Comparison of ENCODE assay signal across 7 mouse cellular contexts in the genomic region with DNA sequence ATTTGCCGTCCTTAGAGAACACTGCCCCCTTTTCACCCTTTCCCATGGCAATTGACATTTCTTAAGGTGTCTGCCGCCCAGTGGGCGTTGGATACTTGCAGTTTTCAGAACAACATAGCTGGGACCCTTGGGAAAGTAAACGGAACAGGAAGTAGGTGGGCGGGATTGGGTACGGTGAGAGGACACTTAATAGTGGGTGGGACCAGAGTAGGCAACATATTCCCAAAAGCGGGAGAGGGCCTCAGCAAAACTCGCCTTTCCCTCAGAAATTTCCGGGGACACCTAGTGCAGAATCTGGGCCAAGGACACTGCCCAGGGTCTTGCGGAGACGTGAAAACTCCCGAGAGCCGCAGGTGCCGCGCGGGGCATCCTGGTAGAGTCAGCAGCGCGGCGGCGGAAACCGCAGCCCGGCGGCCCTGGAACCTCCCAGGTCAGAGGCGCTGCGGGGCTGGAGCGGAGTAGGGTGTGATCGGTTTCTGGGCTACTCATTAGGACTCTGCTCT. TPM values are rescaled to one million over a fixed set of nuclear protein-coding genes. Genes with fewer than 3 reads are reported as not detected.
DNase-seq lines count a peak whose midpoint lies in the region; ATAC-seq lines count a peak whose summit lies in the region.

No protein-coding gene starts in this region.

- peak; percentile 87 for ATAC-seq in inflammation-experienced regulatory T-cells, adult 6 months
- ATAC-seq in megakaryocyte-erythroid progenitor cell, adult 5-6 weeks (replicated peaks; ENCODE audit: low FRiP score, low TSS enrichment, poor library complexity, severe bottlenecking): peak; percentile 97

- intact Hi-C loops in gastrocnemius, postnatal 14 days (cut with DNase I; ENCODE audit: low total_unique reads): no loop called here
- intact Hi-C loops in left cerebral cortex, postnatal 10 days (cut with DNase I): no loop called here

- peak; percentile 62 to 63 for DNase-seq in adrenal gland, adult 18-20 months (ENCODE audit: low spot score in 2 of 2)
- peak; percentile 94 for DNase-seq in embryo, embryonic 10.5 days (ENCODE audit: low spot score)
- peak; percentile 71 for DNase-seq in gastrocnemius, postnatal 14 days
- DNase-seq in left cerebral cortex, postnatal 10 days (ENCODE audit: extremely low spot score in 1 of 2, low spot score in 2 of 2): peak; percentile 59 to 76
- peak; percentile 58 for DNase-seq in right cerebral cortex, postnatal 25 days

RNA-seq across cellular contexts. Expression of a gene that starts 3.0 kb away (rescaled TPM):
- 1 to 10 TPM; 7.8 TPM for total RNA-seq in adrenal gland, adult 18-20 months (2021)
- total RNA-seq in gastrocnemius, postnatal 14 days (2021): 1 to 10 TPM; 4.5 to 4.6 TPM
- under 1 TPM; 0.12 to 0.86 (median 0.44) TPM for polyA plus RNA-seq in inflammation-experienced regulatory T-cells, adult 6 months (2017; shearing (Covaris generic))
- total RNA-seq in left cerebral cortex, postnatal 10 days (2021): 1 to 10 TPM; 5.0 to 6.5 TPM
- total RNA-seq in megakaryocyte-erythroid progenitor cell, adult 5-6 weeks (2014; fragmentation: Nextera tagmentation): 4.5 and 6.3 TPM in 2 replicates
- total RNA-seq in megakaryocyte-erythroid progenitor cell, adult 5-6 weeks (2017): 3.8 and 10.1 TPM in 2 replicates

RNA-seq across cellular contexts. Expression of a gene that starts 26.0 kb away (rescaled TPM):
- 1 to 10 TPM; 4.7 to 5.0 TPM for total RNA-seq in adrenal gland, adult 18-20 months (2021)
- total RNA-seq in gastrocnemius, postnatal 14 days (2021): 1 to 10 TPM; 1.3 to 1.8 TPM
- 1 to 10 TPM; 7.5 to 10.0 (median 9.6) TPM for polyA plus RNA-seq in inflammation-experienced regulatory T-cells, adult 6 months (2017; shearing (Covaris generic))
- 1 to 10 TPM; 9.1 to 9.2 TPM for total RNA-seq in left cerebral cortex, postnatal 10 days (2021)
- 8.0 and 9.4 TPM in 2 replicates for total RNA-seq in megakaryocyte-erythroid progenitor cell, adult 5-6 weeks (2014; fragmentation: Nextera tagmentation)
- 6.2 and 7.2 TPM in 2 replicates for total RNA-seq in megakaryocyte-erythroid progenitor cell, adult 5-6 weeks (2017)

RNA-seq across cellular contexts. Expression of a gene that starts 41.9 kb away (rescaled TPM):
- total RNA-seq in adrenal gland, adult 18-20 months (2021): not detected
- 1 to 10 TPM in 1 of 2 experiments, not detected in 1; 1.3 TPM for total RNA-seq in gastrocnemius, postnatal 14 days (2021)
- 10 to 100 TPM; 16.0 to 19.8 (median 16.1) TPM for polyA plus RNA-seq in inflammation-experienced regulatory T-cells, adult 6 months (2017; shearing (Covaris generic))
- 1 to 10 TPM; 4.9 to 8.5 TPM for total RNA-seq in left cerebral cortex, postnatal 10 days (2021)
- total RNA-seq in megakaryocyte-erythroid progenitor cell, adult 5-6 weeks (2014; fragmentation: Nextera tagmentation): 12.7 TPM in 1 of 2 replicates, not detected in the other
- 69.3 TPM in 1 of 2 replicates, not detected in the other for total RNA-seq in megakaryocyte-erythroid progenitor cell, adult 5-6 weeks (2017)

Comparison
In these comparisons a context has a peak if more than half of its experiments do, and no peak if none do; other contexts are left out.
1. Peak in every context shown above with its lines: DNase-seq and ATAC-seq.